Mouse (Mus musculus): ENCODE measurements around the gene Slc5a4b.

- no peak for TF ChIP-seq CTCF (IDR thresholded peaks at IDR 0.05; ENCODE audit: extremely low read depth, insufficient read length, insufficient replicate concordance, low read depth, low read length)
- no peak for TF ChIP-seq POLR2A (IDR thresholded peaks at IDR 0.05; ENCODE audit: low read depth, low read length)
Observed at GRCm38 (mm10) chr10:76021728-76022127, 89.0 kb downstream of the Slc5a4b start.

Measured in small intestine, adult 2 months (tissue).